Mouse (Mus musculus) liver, postnatal 0 days (tissue): Measurements from ENCODE around the gene Tgfbr2. TPM values are rescaled to one million over a fixed set of nuclear protein-coding genes. Genes with fewer than 3 reads are reported as not detected.

Experiments
- ATAC-seq: fragments of 200-750 bp; cut with Nextera tagmentation; 2 replicates; pipeline ENCODE4 v1.8.0; 2017; ENCODE audit warnings: mild to moderate bottlenecking, moderate library complexity
- DNase-seq: peaks from one replicate; pipeline ENCODE4 v3.0.0-alpha.2; 2016
- H3K27ac ChIP-seq: fragments of 300-500 bp; sonication (generic); 2 replicates; pipeline ENCODE4 v1.5.1; 2014; ENCODE audit warnings: antibody characterized with exemption, moderate library complexity, mild to moderate bottlenecking, low read depth
- H3K27me3 ChIP-seq: fragments of 300-500 bp; sonication (generic); 2 replicates; pipeline ENCODE4 v1.6.1; 2014; ENCODE audit warnings: low read length, control low read depth, mixed read lengths; ENCODE audit not compliant: insufficient read depth
- H3K36me3 ChIP-seq: fragments of 300-500 bp; sonication (generic); replicated peaks from 2 replicates; pipeline ENCODE4 v1.6.1; 2014; ENCODE audit warnings: mild to moderate bottlenecking, control low read depth, low read length, moderate library complexity, mixed read lengths; ENCODE audit not compliant: insufficient read depth
- H3K4me1 ChIP-seq: fragments of 300-500 bp; sonication (generic); 2 replicates; pipeline ENCODE4 v1.6.1; 2014; ENCODE audit warnings: antibody characterized with exemption, mild to moderate bottlenecking, control low read depth; ENCODE audit not compliant: insufficient read depth
- H3K4me2 ChIP-seq: fragments of 300-500 bp; sonication (generic); 2 replicates; pipeline ENCODE4 v1.6.1; 2014; ENCODE audit warnings: low read depth, mild to moderate bottlenecking, low read length, moderate library complexity, mixed read lengths
- H3K4me3 ChIP-seq: fragments of 300-500 bp; sonication (generic); 2 replicates; pipeline ENCODE4 v1.5.1; 2014; ENCODE audit warnings: low read depth, low read length
- H3K9ac ChIP-seq: fragments of 300-500 bp; sonication (generic); replicated peaks from 2 replicates; pipeline ENCODE4 v1.6.1; 2014; ENCODE audit warnings: mild to moderate bottlenecking, moderate library complexity
- H3K9me3 ChIP-seq: fragments of 300-500 bp; sonication (generic); 2 replicates; pipeline ENCODE4 v1.6.1; 2016; ENCODE audit warnings: mild to moderate bottlenecking, control low read depth, low read length, mixed read lengths
- CTCF ChIP-seq: sonication (generic); IDR thresholded peaks from 2 replicates; pipeline ENCODE4 v1.5.1; 2016; ENCODE audit warnings: antibody characterized with exemption, low read depth
- EP300 ChIP-seq: IDR thresholded peaks from 2 replicates; pipeline ENCODE4 v1.6.1; 2016; ENCODE audit warnings: antibody characterized with exemption, low read depth, mild to moderate bottlenecking
- WGBS: fragments of 180-500 bp; shearing (Covaris S2); extraction: QIAGEN DNeasy Blood & Tissue Kit; methylation state at CpG from one replicate; pipeline ENCODE4 v1.1.7; 2014; ENCODE audit not compliant: insufficient replicate concordance; 5-methylcytosine and 5-hydroxymethylcytosine counted together
- polyA plus RNA-seq: library from polyadenylated mRNA; unstranded; fragments of >200 nt; fragmentation: Nextera tagmentation; extraction: Ambion mirVana; gene quantifications from 2 replicates; pipeline ENCODE4 v1.2.1, GENCODE M21; 2015

The Tgfbr2 gene
- polyA plus RNA-seq, result 5.2 and 5.6 TPM in 2 replicates

GRCm38 (mm10) chr9:116174481-116175461, at the start of gene Tgfbr2:
Tgfbr2 (minus strand) TSS chr9:116175360.
- under 1% methylated on average over 73 of the region's 90 CpGs for WGBS
- H3K4me2 ChIP-seq, result peak within 1 kb of the TSS; percentile 78
- no peaks in the 10 kb centered on the region for H3K9me3 ChIP-seq
- peaks cover 39% of the 10 kb centered on the region for H3K4me1 ChIP-seq
- peak within 1 kb of the TSS; percentile 86 for H3K9ac ChIP-seq
- ATAC-seq, result peak; percentile 82
- DNase-seq, result peak; percentile 88
- H3K27me3 ChIP-seq, result no peaks in the 10 kb centered on the region
- H3K4me3 ChIP-seq, result peak within 1 kb of the TSS; percentile 72
- H3K36me3 ChIP-seq, result no peaks in the 10 kb centered on the region
- TF ChIP-seq CTCF (no peak), EP300 (no peak)
- H3K27ac ChIP-seq, result peak within 1 kb of the TSS; percentile 94

- Histone ChIP-seq H3K27ac (no peak overlapping the region), H3K36me3 (no peaks in the 10 kb centered on the region), H3K9me3 (no peaks in the 10 kb centered on the region), H3K9ac (no peak overlapping the region), H3K4me1 (peaks cover 2% of the 10 kb centered on the region; the same call in 1 of the 2 replicates), H3K4me3 (no peak overlapping the region), H3K4me2 (no peak overlapping the region), H3K27me3 (no peaks in the 10 kb centered on the region)
- TF ChIP-seq CTCF (no peak), EP300 (no peak)
- 57% methylated on average over 6 of the region's 6 CpGs for WGBS
- peak; percentile 83 for ATAC-seq
- no peak for DNase-seq
Observed at GRCm38 (mm10) chr9:116223368-116223767, 48.2 kb upstream of the Tgfbr2 start.

DNA sequence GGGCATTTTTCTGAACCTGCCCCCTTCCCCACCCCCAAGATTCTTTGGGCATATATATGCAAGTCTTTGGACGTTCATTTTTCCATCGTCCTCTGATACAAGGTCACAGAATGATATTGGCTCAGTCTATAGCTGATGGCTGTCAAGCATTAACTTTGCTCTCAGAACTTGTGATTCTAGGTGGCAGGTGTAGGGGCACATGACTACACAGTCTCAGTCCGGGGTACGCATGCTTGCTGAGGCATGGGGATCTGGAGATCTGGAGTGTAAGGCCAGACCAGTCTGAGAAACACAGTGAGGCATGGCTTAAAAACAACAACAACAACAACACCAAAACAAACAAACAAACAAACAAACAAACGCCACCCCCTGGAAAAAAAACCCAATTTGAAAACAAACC, 47.5 kb upstream of the Tgfbr2 start:
- 82% methylated on average over 5 of the region's 5 CpGs for WGBS
- Histone ChIP-seq H3K4me2 (no peak overlapping the region), H3K4me3 (no peak overlapping the region), H3K27ac (no peak overlapping the region), H3K4me1 (0 out of 2 replicates have a peak, but pooled peaks cover 2% of the 10 kb centered on the region), H3K9ac (no peak overlapping the region), H3K36me3 (no peaks in the 10 kb centered on the region), H3K27me3 (no peaks in the 10 kb centered on the region), H3K9me3 (no peaks in the 10 kb centered on the region)
- TF ChIP-seq CTCF, result no peak
- ATAC-seq (no peak), DNase-seq (no peak)

DNA sequence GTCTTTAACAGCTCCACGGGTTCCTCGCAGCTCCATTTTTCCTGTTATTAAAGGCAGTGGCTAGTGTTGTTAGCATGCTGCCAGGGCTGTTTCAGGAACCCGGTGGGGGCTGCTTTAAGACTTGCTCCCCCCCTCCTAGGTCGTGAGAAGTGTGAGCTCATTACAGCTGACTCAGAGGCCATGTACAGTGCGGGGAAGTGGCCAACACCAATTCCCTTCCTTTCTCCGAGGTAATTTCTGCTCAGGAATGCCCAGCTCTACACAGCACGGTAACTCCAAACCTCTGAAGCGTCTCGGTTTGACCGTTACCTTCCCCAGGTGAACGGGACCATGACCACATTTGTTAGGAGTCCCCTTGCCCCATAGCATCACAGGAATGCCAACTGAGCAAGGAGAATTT, 46.8 kb upstream of the Tgfbr2 start:
- H3K4me2 ChIP-seq, result no peak overlapping the region
- TF ChIP-seq CTCF (no peak), EP300 (no peak)
- no peak overlapping the region for H3K27ac ChIP-seq
- H3K4me3 ChIP-seq, result no peak overlapping the region
- WGBS, result 61% methylated on average over 11 of the region's 11 CpGs
- DNase-seq (no peak), ATAC-seq (no peak)
- H3K36me3 ChIP-seq, result no peaks in the 10 kb centered on the region
- H3K9ac ChIP-seq, result no peak overlapping the region
- H3K9me3 ChIP-seq, result no peaks in the 10 kb centered on the region
- H3K4me1 ChIP-seq, result 0 out of 2 replicates have a peak, but pooled peaks cover 2% of the 10 kb centered on the region
- H3K27me3 ChIP-seq, result no peaks in the 10 kb centered on the region

GRCm38 (mm10) chr9:116221565-116221964, 46.4 kb upstream of the Tgfbr2 start:
- 0 out of 2 replicates have a peak, but pooled peaks cover 2% of the 10 kb centered on the region for H3K4me1 ChIP-seq
- no peak overlapping the region for H3K9ac ChIP-seq
- no peak for DNase-seq
- whole genome bisulfite sequencing, result 79% methylated on average over 6 of the region's 6 CpGs
- no peak overlapping the region for H3K4me2 ChIP-seq
- TF ChIP-seq EP300 (no peak), CTCF (no peak)
- H3K27ac ChIP-seq, result no peak overlapping the region
- H3K27me3 ChIP-seq, result no peaks in the 10 kb centered on the region
- H3K36me3 ChIP-seq, result no peaks in the 10 kb centered on the region
- H3K4me3 ChIP-seq, result no peak overlapping the region
- no peak for ATAC-seq
- no peaks in the 10 kb centered on the region for H3K9me3 ChIP-seq

GRCm38 (mm10) chr9:116220616-116221015, 45.5 kb upstream of the Tgfbr2 start:
- H3K27me3 ChIP-seq, result no peaks in the 10 kb centered on the region
- H3K9me3 ChIP-seq, result no peaks in the 10 kb centered on the region
- no peak overlapping the region for H3K4me2 ChIP-seq
- ATAC-seq (no peak), DNase-seq (no peak)
- H3K27ac ChIP-seq, result no peak overlapping the region
- H3K4me1 ChIP-seq, result 0 out of 2 replicates have a peak, but pooled peaks cover 2% of the 10 kb centered on the region
- TF ChIP-seq CTCF (no peak), EP300 (no peak)
- H3K9ac ChIP-seq, result no peak overlapping the region
- no peak overlapping the region for H3K4me3 ChIP-seq
- WGBS, result 89% methylated on average over 6 of the region's 6 CpGs
- no peaks in the 10 kb centered on the region for H3K36me3 ChIP-seq
